Mouse (Mus musculus): ENCODE results near the gene Cd72. TPM values are rescaled to one million over a fixed set of nuclear protein-coding genes. Genes with fewer than 3 reads are reported as not detected.

The Cd72 gene
- polyA plus RNA-seq, 1 experiment from 2014 or later, result 2.9 TPM

DNA sequence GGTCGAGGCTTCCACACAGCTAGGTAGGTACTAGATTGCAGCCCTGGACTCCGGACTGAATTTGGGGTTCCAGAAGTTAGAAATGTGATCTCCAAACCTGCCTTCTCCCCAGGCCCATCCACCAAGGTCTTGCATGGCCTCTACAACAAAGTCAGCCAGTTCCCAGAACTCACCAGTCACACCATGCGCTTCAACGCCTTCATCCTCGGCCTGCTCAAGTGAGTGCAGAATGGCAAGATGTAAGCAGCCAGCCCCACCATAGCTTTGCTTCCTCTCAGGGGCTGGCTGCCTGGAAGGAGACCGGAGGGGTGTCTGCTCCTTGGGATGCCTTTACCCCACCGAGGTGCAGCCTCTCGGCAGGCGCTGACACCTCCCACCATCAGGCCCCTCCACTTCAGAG lies 30.4 kb downstream of the Cd72 start:
- H3K27me3 ChIP-seq (replicated peaks), result peaks cover 70% of the 10 kb centered on the region
- no peak overlapping the region for H3K4me3 ChIP-seq
- ATAC-seq (ENCODE audit: low FRiP score, low read depth), result no peak
- no peak overlapping the region for H3K9ac ChIP-seq
- no peaks in the 10 kb centered on the region for H3K9me3 ChIP-seq
- WGBS, result 86% methylated on average over 9 of the region's 9 CpGs
- H3K4me1 ChIP-seq, result peaks cover 32% of the 10 kb centered on the region
- no peak overlapping the region for H3K27ac ChIP-seq
- no peak overlapping the region for H3K4me2 ChIP-seq (replicated peaks)
- H3K36me3 ChIP-seq, result peaks cover 61% of the 10 kb centered on the region

DNA sequence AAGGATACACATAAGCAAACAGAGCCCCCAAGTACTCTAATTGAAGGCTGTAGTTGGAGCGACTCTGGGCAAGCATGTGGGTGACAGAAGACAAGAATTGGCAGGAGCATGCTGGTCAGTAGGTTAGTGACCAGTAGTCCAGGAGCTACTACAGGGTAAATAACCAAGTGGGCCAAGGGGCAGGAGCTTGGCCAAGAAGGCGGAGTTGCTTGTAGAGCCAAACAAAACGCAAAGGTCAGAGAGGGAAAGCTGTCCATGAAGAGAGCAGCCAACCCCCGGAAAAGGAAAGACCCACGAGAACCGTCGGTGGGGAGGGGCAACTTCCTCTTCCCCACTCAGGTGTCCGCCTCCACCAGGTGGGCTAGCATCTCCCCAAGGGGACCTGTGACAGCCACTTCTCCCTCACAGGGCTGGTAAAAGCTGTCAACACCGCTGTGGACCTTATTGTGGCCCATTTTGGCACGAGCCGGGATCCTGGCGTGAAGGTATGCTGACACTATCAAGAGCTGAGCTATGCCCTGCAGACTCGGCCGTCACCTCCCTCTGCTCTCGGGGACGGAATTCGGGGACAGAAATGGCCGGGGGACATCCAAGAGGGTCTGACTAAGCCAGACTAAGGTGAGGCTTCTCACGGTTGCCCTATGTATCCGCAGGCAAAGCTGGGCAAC lies 31.0 kb downstream of the Cd72 start:
- 91% methylated on average over 20 of the region's 20 CpGs for WGBS
- Histone ChIP-seq H3K4me3 (no peak overlapping the region), H3K36me3 (peaks cover 61% of the 10 kb centered on the region), H3K4me2 (replicated peaks) (no peak overlapping the region), H3K27ac (no peak overlapping the region), H3K9ac (no peak overlapping the region), H3K4me1 (peaks cover 26% of the 10 kb centered on the region), H3K27me3 (replicated peaks) (peaks cover 66% of the 10 kb centered on the region), H3K9me3 (no peaks in the 10 kb centered on the region)
- no peak for ATAC-seq (ENCODE audit: low FRiP score, low read depth)

DNA sequence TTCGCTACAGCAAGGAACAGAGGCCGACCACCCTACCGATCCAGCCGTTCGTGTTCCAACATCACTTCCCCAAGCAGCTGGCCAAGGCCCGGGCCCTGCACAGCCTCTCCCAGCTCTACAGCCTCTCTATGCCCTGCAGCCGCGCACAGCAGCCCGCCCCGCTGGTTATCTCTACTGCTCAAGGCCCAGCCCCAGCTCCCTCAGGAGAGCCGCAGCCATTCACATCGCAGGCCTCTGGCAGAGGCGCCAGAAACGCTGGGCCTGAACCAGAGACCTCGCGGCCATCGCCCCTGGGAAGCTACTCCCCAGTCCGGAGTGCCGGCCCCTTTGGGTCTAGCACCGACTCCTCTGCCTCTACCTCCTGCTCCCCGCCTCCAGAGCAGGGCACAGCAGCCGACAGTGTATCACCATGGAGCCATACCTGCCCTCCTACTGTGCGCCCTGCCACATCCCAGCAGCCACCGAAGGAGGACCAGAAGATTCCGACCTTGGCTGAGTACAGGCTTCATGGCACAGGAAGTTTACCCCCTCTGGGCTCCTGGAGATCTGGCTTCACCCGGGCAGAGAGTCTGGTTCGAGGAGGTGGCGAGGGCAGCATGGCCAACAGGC lies 32.7 kb downstream of the Cd72 start:
- peak; percentile 41; the same call in 1 of the 2 replicates for ATAC-seq (ENCODE audit: low FRiP score, low read depth)
- WGBS, result 79% methylated on average over 28 of the region's 28 CpGs

DNA sequence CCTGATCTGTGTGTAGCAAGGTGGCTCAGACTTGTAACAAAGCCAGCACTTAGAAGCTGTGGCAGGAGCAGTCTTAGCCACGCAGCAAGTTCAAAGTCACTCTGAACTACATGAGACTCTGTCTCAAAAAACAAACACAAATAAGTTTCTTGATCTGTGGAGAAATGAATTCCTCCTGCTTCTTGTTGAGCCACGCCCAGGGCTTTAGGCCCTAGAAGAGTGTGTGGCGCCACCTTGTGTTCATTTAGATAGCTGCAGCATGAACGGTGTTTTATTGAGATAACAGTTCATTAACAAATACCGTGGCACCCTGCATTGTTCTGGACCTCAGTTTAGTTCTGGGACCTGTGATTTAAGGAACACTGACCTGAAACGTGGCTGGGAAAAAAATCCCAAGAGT lies 34.1 kb downstream of the Cd72 start:
- ATAC-seq (ENCODE audit: low FRiP score, low read depth), result 0 out of 2 replicates have a peak, but pooled peaks have one; percentile 15
- Histone ChIP-seq H3K27ac (no peak overlapping the region), H3K36me3 (peaks cover 68% of the 10 kb centered on the region)

More for the DNA sequence above, 32.7 kb downstream of the Cd72 start:
- peaks cover 68% of the 10 kb centered on the region for H3K36me3 ChIP-seq
- H3K9me3 ChIP-seq, result no peaks in the 10 kb centered on the region
- peaks cover 18% of the 10 kb centered on the region; the same call in 1 of the 2 replicates for H3K4me1 ChIP-seq
- H3K4me2 ChIP-seq (replicated peaks), result no peak overlapping the region
- no peak overlapping the region for H3K27ac ChIP-seq
- H3K4me3 ChIP-seq, result no peak overlapping the region
- no peak overlapping the region for H3K9ac ChIP-seq
- peaks cover 51% of the 10 kb centered on the region for H3K27me3 ChIP-seq (replicated peaks)

DNA sequence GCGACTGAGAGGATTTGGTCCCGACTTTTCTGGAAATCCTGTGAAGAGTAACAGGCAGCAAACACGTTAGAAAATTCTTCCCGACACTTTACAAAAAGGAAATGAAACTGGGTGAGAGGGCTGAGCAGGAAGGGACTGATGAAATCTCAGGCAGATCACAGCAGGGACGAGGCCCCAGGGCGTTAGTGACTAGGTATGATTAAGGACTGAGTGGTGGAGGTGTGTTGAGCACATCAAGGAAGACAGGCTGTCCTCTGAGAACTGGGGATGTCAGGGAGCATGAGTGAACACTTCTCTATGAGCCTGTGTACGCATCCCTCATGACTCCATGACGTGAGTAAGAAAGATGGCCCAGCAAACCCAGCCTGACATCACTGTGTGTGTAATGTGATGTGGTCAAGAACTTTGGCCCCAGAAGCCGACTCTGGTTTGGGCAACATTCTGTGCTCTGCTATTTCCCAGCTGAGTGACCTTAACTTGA lies 34.6 kb downstream of the Cd72 start:
- Histone ChIP-seq H3K4me1 (0 out of 2 replicates have a peak, but pooled peaks cover 4% of the 10 kb centered on the region), H3K27me3 (replicated peaks) (peaks cover 32% of the 10 kb centered on the region), H3K9ac (no peak overlapping the region), H3K4me2 (replicated peaks) (no peak overlapping the region), H3K9me3 (no peaks in the 10 kb centered on the region), H3K27ac (no peak overlapping the region), H3K4me3 (no peak overlapping the region), H3K36me3 (peaks cover 68% of the 10 kb centered on the region)
- no peak for ATAC-seq (ENCODE audit: low FRiP score, low read depth)
- 75% methylated on average over 9 of the region's 9 CpGs for WGBS

More for the DNA sequence above, 34.1 kb downstream of the Cd72 start:
- Histone ChIP-seq H3K4me2 (replicated peaks) (no peak overlapping the region), H3K9ac (no peak overlapping the region), H3K4me3 (no peak overlapping the region), H3K27me3 (replicated peaks) (peaks cover 37% of the 10 kb centered on the region), H3K4me1 (0 out of 2 replicates have a peak, but pooled peaks cover 6% of the 10 kb centered on the region), H3K9me3 (no peaks in the 10 kb centered on the region)
- WGBS, result 3% methylated on average over 6 of the region's 6 CpGs

DNA sequence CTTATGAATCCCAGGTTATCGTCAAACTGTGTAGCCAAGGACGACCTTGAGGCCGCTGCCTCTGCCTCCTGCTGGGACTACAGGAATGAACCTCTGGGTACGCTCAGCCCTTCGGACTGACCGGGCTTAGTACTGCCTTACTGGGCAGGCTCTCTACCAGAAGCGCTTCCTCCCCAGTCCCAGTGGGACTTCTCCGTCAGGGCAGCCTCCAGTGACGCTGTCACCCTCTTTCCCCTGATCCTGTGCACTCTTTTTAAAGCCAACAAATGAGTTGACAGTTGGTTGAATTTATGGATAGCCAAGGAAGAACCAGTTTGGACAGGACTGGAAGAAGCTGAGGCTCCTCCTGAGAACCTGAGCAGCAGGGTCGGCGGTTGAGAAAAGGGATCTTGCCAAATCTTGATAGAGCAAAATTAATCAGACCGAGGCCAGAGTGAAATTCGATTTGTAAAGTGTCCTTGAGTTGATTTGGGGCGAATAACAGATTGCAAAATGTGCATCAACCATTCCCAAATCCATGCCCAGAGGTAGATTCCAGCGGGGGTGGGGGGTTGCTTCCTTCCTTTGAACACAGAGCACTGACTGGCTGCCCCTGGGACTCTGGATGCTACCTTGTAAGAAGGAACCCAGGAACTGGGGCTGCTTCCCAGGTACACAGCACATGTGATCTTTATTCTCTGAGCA lies 35.3 kb downstream of the Cd72 start:
- Histone ChIP-seq H3K27me3 (replicated peaks) (peaks cover 25% of the 10 kb centered on the region), H3K4me1 (0 out of 2 replicates have a peak, but pooled peaks cover 4% of the 10 kb centered on the region), H3K27ac (no peak overlapping the region), H3K4me2 (replicated peaks) (no peak overlapping the region), H3K4me3 (no peak overlapping the region), H3K9ac (no peak overlapping the region), H3K9me3 (no peaks in the 10 kb centered on the region), H3K36me3 (peaks cover 68% of the 10 kb centered on the region)
- no peak for ATAC-seq (ENCODE audit: low FRiP score, low read depth)
- 59% methylated on average over 15 of the region's 15 CpGs for WGBS

DNA sequence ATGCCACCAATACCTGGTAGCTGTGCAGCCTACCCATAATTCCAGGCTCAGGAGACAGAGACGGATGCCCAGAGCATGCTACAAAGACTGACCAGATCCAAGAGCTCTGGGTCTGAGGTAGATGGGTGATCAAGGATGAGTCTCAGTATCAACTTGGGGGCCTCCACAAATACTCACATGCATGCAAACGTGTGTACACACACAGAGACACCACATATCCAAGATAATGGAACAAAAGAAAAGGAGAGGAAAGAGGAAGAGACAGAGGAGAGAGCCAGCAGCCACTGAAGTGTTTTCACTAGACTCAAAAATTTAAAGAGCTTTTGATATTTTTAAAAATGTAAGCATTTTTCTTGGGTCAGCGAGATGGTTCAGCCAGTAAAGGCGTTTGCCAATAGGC lies 36.0 kb downstream of the Cd72 start:
- Histone ChIP-seq H3K27ac (no peak overlapping the region), H3K4me2 (replicated peaks) (no peak overlapping the region), H3K4me3 (no peak overlapping the region), H3K9me3 (no peaks in the 10 kb centered on the region), H3K27me3 (replicated peaks) (peaks cover 18% of the 10 kb centered on the region), H3K9ac (no peak overlapping the region), H3K36me3 (peaks cover 61% of the 10 kb centered on the region), H3K4me1 (peaks cover 4% of the 10 kb centered on the region; the same call in 1 of the 2 replicates)
- ATAC-seq (ENCODE audit: low FRiP score, low read depth), result no peak
- WGBS, result 83% methylated on average over 4 of the region's 4 CpGs

DNA sequence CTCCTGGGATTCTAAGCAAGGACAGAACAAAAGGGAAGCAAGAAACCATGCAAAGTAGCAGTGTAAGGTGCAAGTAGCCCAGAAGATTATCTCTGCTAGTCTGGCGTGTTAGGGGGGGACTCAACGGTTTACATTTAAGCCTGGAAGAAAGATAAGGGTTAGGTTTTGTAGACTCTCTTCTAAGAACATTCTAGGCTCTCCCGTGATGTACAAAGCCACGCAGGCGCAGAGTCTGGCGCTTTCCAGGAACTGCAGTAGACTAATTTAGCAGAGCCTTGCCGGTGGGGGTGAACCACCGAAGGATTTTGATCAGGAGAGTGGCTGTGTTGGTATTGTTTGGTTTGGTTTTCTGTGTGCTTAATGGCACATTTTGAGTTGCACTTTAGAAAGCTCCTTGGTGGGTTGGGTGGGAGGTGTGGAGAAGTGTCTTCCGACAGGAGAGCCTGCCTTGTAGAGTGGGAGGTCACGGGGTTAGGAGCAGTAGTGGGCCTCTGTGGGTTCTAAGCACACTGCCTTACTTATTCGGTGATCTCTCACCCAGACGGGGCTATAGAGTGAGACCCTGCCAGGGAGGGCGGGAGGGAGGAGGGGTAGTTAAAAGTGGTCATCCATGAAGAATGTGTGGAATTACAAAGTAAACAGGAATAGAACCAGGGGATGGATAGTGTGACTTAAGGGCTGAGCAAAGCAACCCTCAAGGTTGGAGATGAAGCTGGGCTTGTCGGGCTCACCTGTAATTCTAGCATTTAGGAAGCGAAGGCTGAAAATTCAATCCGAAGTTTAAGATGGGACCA lies 37.0 kb downstream of the Cd72 start:
- no peak overlapping the region for H3K4me2 ChIP-seq (replicated peaks)
- ATAC-seq (ENCODE audit: low FRiP score, low read depth), result no peak
- peaks cover 4% of the 10 kb centered on the region; the same call in 1 of the 2 replicates for H3K4me1 ChIP-seq
- no peaks in the 10 kb centered on the region for H3K9me3 ChIP-seq
- H3K9ac ChIP-seq, result no peak overlapping the region
- WGBS, result 77% methylated on average over 16 of the region's 16 CpGs
- H3K27ac ChIP-seq, result no peak overlapping the region
- H3K36me3 ChIP-seq, result peaks cover 52% of the 10 kb centered on the region
- peaks cover 8% of the 10 kb centered on the region; the same call in 1 of the 2 replicates for H3K27me3 ChIP-seq (replicated peaks)
- no peak overlapping the region for H3K4me3 ChIP-seq

DNA sequence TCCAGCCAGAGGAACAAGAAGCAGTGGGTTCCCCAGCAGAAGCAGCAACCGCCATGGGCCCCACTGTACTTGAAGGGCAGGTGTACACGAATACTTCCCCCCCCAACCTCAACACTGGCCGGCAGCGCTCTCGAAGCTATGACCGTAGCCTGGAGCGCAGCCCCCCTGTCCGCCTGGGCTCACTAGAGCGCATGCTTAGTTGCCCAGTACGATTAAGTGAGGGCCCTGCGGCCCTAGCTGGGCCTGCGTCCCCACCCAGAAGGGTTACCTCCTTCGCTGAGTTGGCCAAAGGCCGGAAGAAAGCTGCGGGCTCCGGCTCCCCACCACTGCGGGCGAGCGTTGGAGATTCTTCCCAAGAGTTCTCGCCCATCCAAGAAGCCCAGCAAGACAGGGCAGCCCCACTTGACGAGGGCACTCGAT lies 38.3 kb downstream of the Cd72 start:
- 95% methylated on average over 22 of the region's 22 CpGs for WGBS
- no peak for ATAC-seq (ENCODE audit: low FRiP score, low read depth)
- Histone ChIP-seq H3K36me3 (peaks cover 38% of the 10 kb centered on the region), H3K27me3 (replicated peaks) (no peaks in the 10 kb centered on the region), H3K4me3 (no peak overlapping the region), H3K4me1 (peaks cover 4% of the 10 kb centered on the region; the same call in 1 of the 2 replicates), H3K27ac (no peak overlapping the region), H3K9me3 (no peaks in the 10 kb centered on the region), H3K4me2 (replicated peaks) (no peak overlapping the region), H3K9ac (no peak overlapping the region)

DNA sequence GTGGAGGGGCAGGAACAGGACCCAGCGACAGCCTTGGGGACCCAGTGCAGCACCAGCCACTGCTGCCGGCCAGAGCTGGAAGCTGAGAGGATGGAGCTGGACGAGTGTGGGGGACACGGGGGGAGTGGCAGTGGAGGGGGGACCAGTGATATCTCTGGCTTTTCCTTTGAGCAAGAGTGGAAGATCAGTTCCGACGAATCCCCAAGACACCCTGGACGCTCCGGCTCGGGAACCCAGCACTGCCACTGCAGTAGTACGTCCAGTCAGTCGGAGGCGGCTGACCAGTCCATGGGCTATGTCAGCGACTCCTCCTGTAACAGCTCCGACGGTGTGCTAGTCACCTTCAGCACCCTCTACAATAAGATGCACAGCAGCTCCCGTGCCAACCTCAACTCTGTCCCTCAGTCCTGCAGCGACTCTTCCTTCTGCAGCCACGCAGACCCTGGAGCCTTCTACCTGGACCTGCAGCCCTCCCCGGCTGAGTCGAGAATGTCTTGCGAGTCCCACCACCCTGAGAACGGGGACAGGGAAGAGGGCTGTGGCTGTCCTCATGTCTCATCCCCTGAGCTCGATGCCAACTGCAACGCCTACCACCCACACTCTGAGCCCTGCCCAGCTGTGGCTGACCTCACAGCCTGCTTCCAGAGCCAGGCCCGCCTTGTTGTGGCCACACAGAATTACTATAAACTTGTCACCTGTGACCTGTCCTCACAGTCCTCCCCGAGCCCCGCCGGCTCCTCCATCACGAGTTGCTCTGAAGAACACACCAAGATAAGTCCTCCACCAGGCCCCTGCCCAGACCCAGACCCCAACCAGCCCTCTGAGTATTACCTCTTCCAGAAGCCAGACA lies 39.0 kb downstream of the Cd72 start:
- 90% methylated on average over 29 of the region's 29 CpGs for WGBS
- Histone ChIP-seq H3K36me3 (peaks cover 38% of the 10 kb centered on the region), H3K27me3 (replicated peaks) (no peaks in the 10 kb centered on the region), H3K27ac (no peak overlapping the region), H3K9ac (no peak overlapping the region), H3K9me3 (no peaks in the 10 kb centered on the region), H3K4me2 (replicated peaks) (no peak overlapping the region), H3K4me3 (no peak overlapping the region), H3K4me1 (peaks cover 4% of the 10 kb centered on the region; the same call in 1 of the 2 replicates)
- no peak for ATAC-seq (ENCODE audit: low FRiP score, low read depth)

DNA sequence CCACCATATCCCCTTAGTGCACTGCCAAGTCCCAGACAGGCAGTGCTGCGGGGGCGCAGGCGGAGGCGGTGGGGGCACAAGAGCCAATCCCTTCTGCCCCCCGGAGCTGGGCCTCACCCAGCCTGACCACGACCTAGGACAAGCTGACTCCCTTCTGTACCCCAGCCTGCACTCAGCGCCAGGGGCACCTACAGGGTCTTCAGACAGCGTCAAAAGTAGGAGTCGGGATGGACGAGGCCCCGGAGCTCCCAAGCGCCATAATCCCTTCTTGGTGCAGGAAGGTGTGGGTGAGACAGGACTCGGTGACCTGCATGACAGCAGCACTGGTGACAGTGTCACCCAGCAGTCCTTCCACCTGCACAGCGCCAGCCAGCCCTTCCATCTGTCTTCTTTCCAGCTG lies 39.7 kb downstream of the Cd72 start:
- Histone ChIP-seq H3K9ac (no peak overlapping the region), H3K4me3 (no peak overlapping the region), H3K36me3 (peaks cover 38% of the 10 kb centered on the region), H3K27ac (no peak overlapping the region), H3K9me3 (no peaks in the 10 kb centered on the region), H3K4me1 (peaks cover 4% of the 10 kb centered on the region; the same call in 1 of the 2 replicates), H3K27me3 (replicated peaks) (no peaks in the 10 kb centered on the region), H3K4me2 (replicated peaks) (no peak overlapping the region)
- ATAC-seq (ENCODE audit: low FRiP score, low read depth), result no peak
- 87% methylated on average over 14 of the region's 14 CpGs for WGBS

Measured in neural tube, embryonic 12.5 days (tissue).